Mouse (Mus musculus): Measurements from ENCODE around the gene March8. TPM values are rescaled to one million over a fixed set of nuclear protein-coding genes. Genes with fewer than 3 reads are reported as not detected.

Gene March8
- polyA plus RNA-seq, 1 experiment, result 21.2 TPM

GRCm38 (mm10) chr6:116419699-116420098 is 81.9 kb downstream of the March8 start:
- no peaks in the 10 kb centered on the region for H3K27me3 ChIP-seq (ENCODE audit: control insufficient read depth, insufficient read depth, insufficient read length)
- H3K79me3 ChIP-seq (ENCODE audit: low read depth), result no peaks in the 10 kb centered on the region
- no peaks in the 10 kb centered on the region for H3K36me3 ChIP-seq (ENCODE audit: control insufficient read depth, insufficient read depth)
- no peak overlapping the region for H3K4me3 ChIP-seq (ENCODE audit: insufficient read depth, poor library complexity, severe bottlenecking)
- H3ac ChIP-seq (ENCODE audit: control insufficient read depth, insufficient read length, low read depth), result no peak overlapping the region
- H3K79me2 ChIP-seq (ENCODE audit: control insufficient read depth, insufficient read depth), result no peaks in the 10 kb centered on the region
- TF ChIP-seq MYOG (IDR thresholded peaks at IDR 0.05; ENCODE audit: control insufficient read depth, extremely low read depth, insufficient read length), result no peak
- no peak for TF ChIP-seq CEBPB (IDR thresholded peaks at IDR 0.05; ENCODE audit: low read depth)
- no peak for TF ChIP-seq MAX (IDR thresholded peaks at IDR 0.05)
- no peak for TF ChIP-seq CTCF (IDR thresholded peaks at IDR 0.05; ENCODE audit: control insufficient read depth, insufficient read depth, insufficient read length)
- TF ChIP-seq USF1 (IDR thresholded peaks at IDR 0.05; ENCODE audit: low read depth), result no peak
- no peak for TF ChIP-seq FOSL1 (IDR thresholded peaks at IDR 0.05; ENCODE audit: insufficient read depth, low read length, poor library complexity, severe bottlenecking)
- TF ChIP-seq MYOD1 (IDR thresholded peaks at IDR 0.05; ENCODE audit: control insufficient read depth, insufficient read length, low read depth), result no peak

- no peak for TF ChIP-seq CEBPB (IDR thresholded peaks at IDR 0.05; ENCODE audit: low read depth)
- TF ChIP-seq MYOG (IDR thresholded peaks at IDR 0.05; ENCODE audit: control insufficient read depth, extremely low read depth, insufficient read length), result no peak
- TF ChIP-seq FOSL1 (IDR thresholded peaks at IDR 0.05; ENCODE audit: insufficient read depth, low read length, poor library complexity, severe bottlenecking), result no peak
- TF ChIP-seq USF1 (IDR thresholded peaks at IDR 0.05; ENCODE audit: low read depth), result no peak
- Histone ChIP-seq H3K79me2 (ENCODE audit: control insufficient read depth, insufficient read depth) (no peaks in the 10 kb centered on the region), H3ac (ENCODE audit: control insufficient read depth, insufficient read length, low read depth) (no peak overlapping the region), H3K79me3 (ENCODE audit: low read depth) (no peaks in the 10 kb centered on the region), H3K36me3 (ENCODE audit: control insufficient read depth, insufficient read depth) (no peaks in the 10 kb centered on the region), H3K4me3 (ENCODE audit: insufficient read depth, poor library complexity, severe bottlenecking) (no peak overlapping the region), H3K27me3 (ENCODE audit: control insufficient read depth, insufficient read depth, insufficient read length) (no peaks in the 10 kb centered on the region)
These were observed 82.4 kb downstream of the March8 start for GRCm38 (mm10) chr6:116420271-116420670.

GRCm38 (mm10) chr6:116422991-116423390 is 85.2 kb downstream of the March8 start:
- no peaks in the 10 kb centered on the region for H3K27me3 ChIP-seq (ENCODE audit: control insufficient read depth, insufficient read depth, insufficient read length)
- H3ac ChIP-seq (ENCODE audit: control insufficient read depth, insufficient read length, low read depth), result no peak overlapping the region
- no peaks in the 10 kb centered on the region for H3K36me3 ChIP-seq (ENCODE audit: control insufficient read depth, insufficient read depth)
- no peaks in the 10 kb centered on the region for H3K79me2 ChIP-seq (ENCODE audit: control insufficient read depth, insufficient read depth)
- TF ChIP-seq MAX (IDR thresholded peaks at IDR 0.05) (no peak), CEBPB (IDR thresholded peaks at IDR 0.05; ENCODE audit: low read depth) (no peak), USF1 (IDR thresholded peaks at IDR 0.05; ENCODE audit: low read depth) (no peak), MYOG (IDR thresholded peaks at IDR 0.05; ENCODE audit: control insufficient read depth, extremely low read depth, insufficient read length) (no peak), MYOD1 (IDR thresholded peaks at IDR 0.05; ENCODE audit: control insufficient read depth, insufficient read length, low read depth) (no peak), CTCF (IDR thresholded peaks at IDR 0.05; ENCODE audit: control insufficient read depth, insufficient read depth, insufficient read length) (no peak), FOSL1 (IDR thresholded peaks at IDR 0.05; ENCODE audit: insufficient read depth, low read length, poor library complexity, severe bottlenecking) (no peak)
- no peaks in the 10 kb centered on the region for H3K79me3 ChIP-seq (ENCODE audit: low read depth)
- H3K4me3 ChIP-seq (ENCODE audit: insufficient read depth, poor library complexity, severe bottlenecking), result no peak overlapping the region

GRCm38 (mm10) chr6:116423664-116424063 is 85.8 kb downstream of the March8 start:
- no peak overlapping the region for H3ac ChIP-seq (ENCODE audit: control insufficient read depth, insufficient read length, low read depth)
- no peaks in the 10 kb centered on the region for H3K79me2 ChIP-seq (ENCODE audit: control insufficient read depth, insufficient read depth)
- H3K4me3 ChIP-seq (ENCODE audit: insufficient read depth, poor library complexity, severe bottlenecking), result no peak overlapping the region
- H3K27me3 ChIP-seq (ENCODE audit: control insufficient read depth, insufficient read depth, insufficient read length), result no peaks in the 10 kb centered on the region
- H3K79me3 ChIP-seq (ENCODE audit: low read depth), result no peaks in the 10 kb centered on the region
- TF ChIP-seq CTCF (IDR thresholded peaks at IDR 0.05; ENCODE audit: control insufficient read depth, insufficient read depth, insufficient read length) (peak; percentile 8), MAX (IDR thresholded peaks at IDR 0.05) (no peak)
- H3K36me3 ChIP-seq (ENCODE audit: control insufficient read depth, insufficient read depth), result no peaks in the 10 kb centered on the region

GRCm38 (mm10) chr6:116427552-116427951 is 89.7 kb downstream of the March8 start:
- Histone ChIP-seq H3K79me3 (ENCODE audit: low read depth) (no peaks in the 10 kb centered on the region), H3K27me3 (ENCODE audit: control insufficient read depth, insufficient read depth, insufficient read length) (no peaks in the 10 kb centered on the region), H3ac (ENCODE audit: control insufficient read depth, insufficient read length, low read depth) (no peak overlapping the region), H3K79me2 (ENCODE audit: control insufficient read depth, insufficient read depth) (no peaks in the 10 kb centered on the region), H3K36me3 (ENCODE audit: control insufficient read depth, insufficient read depth) (no peaks in the 10 kb centered on the region), H3K4me3 (ENCODE audit: insufficient read depth, poor library complexity, severe bottlenecking) (no peak overlapping the region)
- no peak for TF ChIP-seq CEBPB (IDR thresholded peaks at IDR 0.05; ENCODE audit: low read depth)

- H3ac ChIP-seq (ENCODE audit: control insufficient read depth, insufficient read length, low read depth), result no peak overlapping the region
- H3K4me3 ChIP-seq (ENCODE audit: insufficient read depth, poor library complexity, severe bottlenecking), result no peak overlapping the region
- no peaks in the 10 kb centered on the region for H3K79me3 ChIP-seq (ENCODE audit: low read depth)
- H3K36me3 ChIP-seq (ENCODE audit: control insufficient read depth, insufficient read depth), result no peaks in the 10 kb centered on the region
- H3K27me3 ChIP-seq (ENCODE audit: control insufficient read depth, insufficient read depth, insufficient read length), result no peaks in the 10 kb centered on the region
- TF ChIP-seq CTCF (IDR thresholded peaks at IDR 0.05; ENCODE audit: control insufficient read depth, insufficient read depth, insufficient read length), result peak; percentile 14
- TF ChIP-seq USF1 (IDR thresholded peaks at IDR 0.05; ENCODE audit: low read depth), result no peak
- no peaks in the 10 kb centered on the region for H3K79me2 ChIP-seq (ENCODE audit: control insufficient read depth, insufficient read depth)
These were observed 90.5 kb downstream of the March8 start for GRCm38 (mm10) chr6:116428282-116428681.

- Histone ChIP-seq H3K4me3 (ENCODE audit: insufficient read depth, poor library complexity, severe bottlenecking) (no peak overlapping the region), H3ac (ENCODE audit: control insufficient read depth, insufficient read length, low read depth) (no peak overlapping the region), H3K79me3 (ENCODE audit: low read depth) (no peaks in the 10 kb centered on the region), H3K27me3 (ENCODE audit: control insufficient read depth, insufficient read depth, insufficient read length) (no peaks in the 10 kb centered on the region), H3K36me3 (ENCODE audit: control insufficient read depth, insufficient read depth) (no peaks in the 10 kb centered on the region), H3K79me2 (ENCODE audit: control insufficient read depth, insufficient read depth) (no peaks in the 10 kb centered on the region)
- TF ChIP-seq MYOD1 (IDR thresholded peaks at IDR 0.05; ENCODE audit: control insufficient read depth, insufficient read length, low read depth), result peak; percentile 92
- no peak for TF ChIP-seq MAX (IDR thresholded peaks at IDR 0.05)
These were observed 101.0 kb downstream of the March8 start for GRCm38 (mm10) chr6:116438864-116439263.

Data from C2C12 (cell line).